Mouse (Mus musculus) heart, embryonic 12.5 days (tissue): ENCODE measurements around the gene Vrtn. TPM values are rescaled to one million over a fixed set of nuclear protein-coding genes. Genes with fewer than 3 reads are reported as not detected.

Experiments used
- ATAC-seq: fragments of 200-750 bp; cut with Nextera tagmentation; 2 replicates; pipeline ENCODE4 v1.8.0; 2017; ENCODE audit warnings: moderate TSS enrichment, moderate library complexity; ENCODE audit not compliant: insufficient number of reproducible peaks, low FRiP score
- H3K27ac ChIP-seq: fragments of 300-500 bp; sonication (generic); 2 replicates; pipeline ENCODE4 v1.5.1; 2016; ENCODE audit warnings: mild to moderate bottlenecking, moderate library complexity; ENCODE audit not compliant: poor library complexity, severe bottlenecking
- H3K27me3 ChIP-seq: fragments of 300-500 bp; sonication (generic); replicated peaks from 2 replicates; pipeline ENCODE4 v1.6.1; 2016; ENCODE audit warnings: mild to moderate bottlenecking, moderate library complexity
- H3K36me3 ChIP-seq: fragments of 300-500 bp; sonication (generic); 2 replicates; pipeline ENCODE4 v1.6.1; 2016; ENCODE audit warnings: mild to moderate bottlenecking, moderate library complexity
- H3K4me1 ChIP-seq: fragments of 300-500 bp; sonication (generic); replicated peaks from 2 replicates; pipeline ENCODE4 v1.6.1; 2016; ENCODE audit warnings: mild to moderate bottlenecking
- H3K4me2 ChIP-seq: fragments of 300-500 bp; sonication (generic); 2 replicates; pipeline ENCODE4 v1.6.1; 2016; ENCODE audit warnings: mild to moderate bottlenecking, moderate library complexity
- H3K4me3 ChIP-seq: fragments of 300-500 bp; sonication (generic); 2 replicates; pipeline ENCODE4 v1.5.1; 2016; ENCODE audit warnings: mild to moderate bottlenecking
- H3K9ac ChIP-seq: fragments of 300-500 bp; sonication (generic); 2 replicates; pipeline ENCODE4 v1.6.1; 2016; ENCODE audit warnings: mild to moderate bottlenecking, moderate library complexity
- H3K9me3 ChIP-seq: fragments of 300-500 bp; sonication (generic); replicated peaks from 2 replicates; pipeline ENCODE4 v1.6.1; 2016; ENCODE audit warnings: mild to moderate bottlenecking, moderate library complexity
- WGBS: fragments of 180-500 bp; shearing (Covaris S2); methylation state at CpG from one replicate; pipeline ENCODE4 v1.1.7; 2016; 5-methylcytosine and 5-hydroxymethylcytosine counted together
- polyA plus RNA-seq: library from polyadenylated mRNA; unstranded; fragments of >200 nt; fragmentation: Nextera tagmentation; extraction: Ambion mirVana; gene quantifications from 2 replicates; pipeline ENCODE4 v1.2.1, GENCODE M21; 2016

Gene Vrtn
- polyA plus RNA-seq, 1 experiment from 2014 or later, result not detected

DNA sequence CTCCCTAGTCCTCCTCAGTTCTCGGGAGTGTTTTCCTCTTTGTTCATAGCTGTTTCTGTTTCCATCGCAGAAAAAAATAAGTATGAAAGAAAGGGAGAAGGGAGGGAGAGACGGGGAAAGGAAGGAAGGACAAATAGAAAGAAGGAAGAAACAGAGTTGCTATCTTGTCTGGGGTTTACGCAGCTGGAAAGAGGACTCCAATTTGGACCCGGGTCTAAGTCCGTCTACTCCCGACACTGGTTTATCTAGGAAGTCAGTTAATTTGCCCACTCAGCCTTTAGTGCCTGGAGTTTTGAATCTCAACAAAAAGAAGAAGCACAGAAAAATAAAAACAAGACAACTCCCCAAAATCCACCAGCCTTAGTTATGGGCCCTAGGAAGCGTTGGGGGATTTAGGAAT, 16.2 kb upstream of the Vrtn start:
- Histone ChIP-seq H3K27me3 (peaks cover 15% of the 10 kb centered on the region), H3K4me2 (no peak overlapping the region), H3K4me3 (no peak overlapping the region), H3K9me3 (no peaks in the 10 kb centered on the region), H3K27ac (no peak overlapping the region), H3K36me3 (no peaks in the 10 kb centered on the region), H3K9ac (no peak overlapping the region), H3K4me1 (0 out of 2 replicates have a peak, but pooled peaks cover 4% of the 10 kb centered on the region)
- ATAC-seq, result no peak
- 24% methylated on average over 8 of the region's 8 CpGs for WGBS

DNA sequence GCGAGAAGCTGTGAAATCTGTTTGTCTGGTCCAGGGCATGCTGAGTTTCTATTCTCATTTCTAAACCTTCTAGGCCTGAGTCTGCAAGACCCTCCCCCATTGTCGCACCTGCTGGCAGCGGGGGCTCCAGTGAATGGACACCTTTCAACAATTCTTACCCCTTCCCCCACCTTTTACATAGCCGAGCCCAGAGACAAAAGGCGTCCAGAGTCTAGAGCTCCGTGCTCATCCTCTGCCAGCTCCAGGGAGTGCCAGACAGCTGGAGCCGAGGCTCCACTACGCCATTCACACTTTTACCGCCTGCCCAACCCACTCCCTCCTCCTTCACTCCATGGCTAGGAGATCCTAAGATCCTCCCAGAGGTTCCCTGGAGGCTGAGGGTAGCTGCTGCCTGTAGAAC, 15.7 kb upstream of the Vrtn start:
- no peak overlapping the region for H3K27ac ChIP-seq
- no peaks in the 10 kb centered on the region for H3K36me3 ChIP-seq
- ATAC-seq, result no peak
- 0 out of 2 replicates have a peak, but pooled peaks cover 4% of the 10 kb centered on the region for H3K4me1 ChIP-seq
- H3K9ac ChIP-seq, result no peak overlapping the region
- 6% methylated on average over 9 of the region's 9 CpGs for WGBS
- peak overlapping the region; percentile 23 for H3K4me2 ChIP-seq
- no peaks in the 10 kb centered on the region for H3K9me3 ChIP-seq
- H3K27me3 ChIP-seq, result peaks cover 15% of the 10 kb centered on the region
- no peak overlapping the region for H3K4me3 ChIP-seq

DNA sequence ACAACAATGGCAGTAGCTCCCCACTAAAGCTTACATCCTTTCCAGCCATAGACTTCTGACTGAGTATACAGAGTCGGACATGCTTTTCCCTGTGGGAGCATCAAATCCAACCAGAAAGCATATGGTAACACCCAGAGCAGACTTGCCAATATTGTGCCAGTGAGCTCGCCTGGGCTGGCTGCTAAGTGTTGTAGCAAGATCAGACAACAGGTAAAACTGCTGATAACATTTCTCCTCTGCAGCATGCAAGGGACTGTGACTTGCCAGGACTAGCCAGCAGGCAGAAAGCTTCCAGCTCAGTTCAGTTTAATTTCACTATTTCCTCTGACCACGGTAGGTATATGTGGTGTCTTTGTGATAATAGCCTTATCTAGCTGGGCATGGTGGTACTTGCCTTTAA, 9.0 kb upstream of the Vrtn start:
- 51% methylated on average over 3 of the region's 3 CpGs for WGBS
- Histone ChIP-seq H3K27me3 (no peaks in the 10 kb centered on the region), H3K4me3 (no peak overlapping the region), H3K27ac (no peak overlapping the region), H3K36me3 (no peaks in the 10 kb centered on the region), H3K9ac (no peak overlapping the region), H3K9me3 (no peaks in the 10 kb centered on the region), H3K4me1 (no peaks in the 10 kb centered on the region), H3K4me2 (no peak overlapping the region)
- no peak for ATAC-seq

DNA sequence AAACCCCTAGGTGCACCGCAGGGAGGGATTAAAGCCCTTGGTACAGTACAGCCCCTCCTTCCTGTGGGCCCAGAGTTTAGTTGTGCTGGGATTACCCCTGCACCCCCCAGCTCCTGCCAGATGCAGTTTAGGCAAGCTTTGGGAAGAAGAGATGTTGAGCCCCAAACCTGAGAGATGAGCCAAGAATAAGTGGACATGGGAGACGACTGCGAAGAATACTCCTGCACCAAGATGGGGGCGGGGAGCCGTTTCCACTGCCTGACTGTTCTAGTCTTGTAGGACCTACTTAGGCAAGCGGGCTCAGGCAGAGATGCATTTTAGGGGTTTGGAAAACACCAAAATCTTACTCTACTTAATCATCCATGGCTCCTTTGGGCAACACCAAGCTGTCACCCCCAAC, 566 bp upstream of the Vrtn start:
- Histone ChIP-seq H3K36me3 (no peaks in the 10 kb centered on the region), H3K9me3 (no peaks in the 10 kb centered on the region), H3K4me2 (no peak overlapping the region), H3K4me3 (no peak overlapping the region), H3K27me3 (peaks cover 56% of the 10 kb centered on the region), H3K9ac (no peak overlapping the region), H3K4me1 (peaks cover 13% of the 10 kb centered on the region), H3K27ac (no peak overlapping the region)
- WGBS, result 11% methylated on average over 6 of the region's 6 CpGs
- no peak for ATAC-seq

DNA sequence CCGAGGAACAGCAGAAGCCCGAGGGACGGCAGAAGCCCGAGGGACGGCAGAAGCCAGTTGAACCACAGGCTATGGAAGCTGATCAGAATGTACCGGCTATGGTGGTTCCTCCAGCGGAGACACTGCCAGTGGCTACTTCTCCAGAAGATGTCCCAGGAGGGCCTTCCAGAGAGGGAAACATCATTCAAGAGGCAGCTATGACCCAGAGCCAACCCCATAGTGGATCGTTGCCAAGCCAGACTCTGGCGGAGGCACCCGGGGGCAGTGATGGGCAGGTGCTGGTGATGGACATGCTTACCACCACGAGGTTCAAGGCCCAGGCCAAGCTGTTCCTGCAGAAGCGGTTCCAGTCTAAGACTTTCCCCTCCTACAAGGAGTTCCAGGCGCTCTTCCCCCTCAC, 9.4 kb downstream of the Vrtn start:
- no peak for ATAC-seq
- no peak overlapping the region for H3K4me3 ChIP-seq
- H3K4me2 ChIP-seq, result no peak overlapping the region
- H3K27me3 ChIP-seq, result peaks cover 19% of the 10 kb centered on the region
- no peaks in the 10 kb centered on the region for H3K9me3 ChIP-seq
- WGBS, result 79% methylated on average over 13 of the region's 13 CpGs
- H3K27ac ChIP-seq, result no peak overlapping the region
- no peaks in the 10 kb centered on the region for H3K4me1 ChIP-seq
- H3K36me3 ChIP-seq, result no peaks in the 10 kb centered on the region
- H3K9ac ChIP-seq, result no peak overlapping the region

DNA sequence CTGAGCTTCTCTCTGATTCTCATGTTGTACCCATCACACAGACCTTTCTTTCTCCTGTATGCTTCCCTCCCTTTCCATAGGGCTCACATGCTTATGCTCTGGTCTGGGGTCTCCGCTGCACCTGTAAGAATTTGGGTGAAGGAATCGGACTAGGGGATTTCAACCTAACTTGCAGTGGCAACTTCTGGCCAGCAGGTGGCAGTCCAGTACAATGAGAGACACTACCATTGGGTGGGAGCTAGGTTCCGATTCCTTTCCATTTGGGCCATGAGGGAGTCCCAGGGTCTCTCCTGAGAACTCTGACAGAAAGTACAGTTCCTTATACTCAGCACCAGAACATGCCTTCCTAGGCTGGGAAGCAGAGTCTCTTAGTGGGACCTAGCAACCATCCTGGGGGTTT, 13.1 kb downstream of the Vrtn start:
- Histone ChIP-seq H3K4me2 (no peak overlapping the region), H3K27me3 (peaks cover 18% of the 10 kb centered on the region), H3K9me3 (no peaks in the 10 kb centered on the region), H3K36me3 (no peaks in the 10 kb centered on the region), H3K9ac (no peak overlapping the region), H3K4me3 (no peak overlapping the region), H3K4me1 (no peaks in the 10 kb centered on the region), H3K27ac (no peak overlapping the region)
- WGBS, result 19% methylated on average over 3 of the region's 3 CpGs
- no peak for ATAC-seq

DNA sequence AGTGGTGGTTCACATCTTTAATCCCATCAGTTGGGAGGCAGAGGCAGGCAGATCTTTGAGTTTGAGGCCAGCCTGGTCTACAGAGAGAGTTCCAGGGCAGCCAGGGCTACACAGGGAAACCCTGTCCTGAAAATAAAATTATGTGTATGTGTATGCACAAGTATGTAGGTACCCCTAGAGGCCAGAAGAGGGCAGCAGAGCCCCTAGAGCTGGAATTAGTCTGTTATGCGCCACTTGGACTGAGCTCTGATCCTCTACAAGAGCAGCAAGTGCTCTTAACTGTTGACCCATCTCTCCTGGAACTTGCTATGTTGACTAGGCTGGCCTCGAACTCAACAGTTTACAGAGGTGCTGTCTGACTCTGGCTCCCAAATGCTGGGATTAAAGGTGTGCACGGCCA, 29.7 kb downstream of the Vrtn start:
- 85% methylated on average over 3 of the region's 3 CpGs for WGBS
- H3K4me2 ChIP-seq, result no peak overlapping the region
- no peaks in the 10 kb centered on the region for H3K36me3 ChIP-seq
- H3K9ac ChIP-seq, result no peak overlapping the region
- no peak overlapping the region for H3K4me3 ChIP-seq
- H3K27me3 ChIP-seq, result peaks cover 14% of the 10 kb centered on the region
- peaks cover 7% of the 10 kb centered on the region for H3K4me1 ChIP-seq
- no peak for ATAC-seq
- no peak overlapping the region for H3K27ac ChIP-seq
- H3K9me3 ChIP-seq, result peaks cover 4% of the 10 kb centered on the region

DNA sequence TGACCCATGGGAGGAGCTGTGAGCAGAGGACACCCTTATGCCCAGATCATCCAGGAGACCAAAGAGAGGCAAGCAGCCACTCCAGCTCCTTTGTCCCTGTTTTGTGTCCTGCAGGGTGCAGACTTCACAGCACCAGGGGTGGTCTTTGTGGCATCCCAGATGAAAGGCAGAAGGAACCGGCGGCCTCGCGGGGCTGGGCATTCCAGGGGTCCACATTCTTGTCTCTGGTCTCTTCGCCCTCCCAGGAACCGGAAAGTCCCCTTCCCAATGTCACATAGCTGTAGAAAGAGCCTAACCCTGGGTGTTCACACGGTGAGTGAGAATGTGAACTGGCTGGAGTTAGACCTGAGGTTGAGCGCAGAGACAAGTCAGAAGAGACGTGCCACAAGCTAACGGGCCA, 30.8 kb downstream of the Vrtn start:
- H3K27ac ChIP-seq, result no peak overlapping the region
- 0 out of 2 replicates have a peak overlapping the region, but pooled peaks have one; percentile 9 for H3K4me2 ChIP-seq
- H3K9me3 ChIP-seq, result peaks cover 4% of the 10 kb centered on the region
- H3K36me3 ChIP-seq, result no peaks in the 10 kb centered on the region
- H3K27me3 ChIP-seq, result peaks cover 14% of the 10 kb centered on the region
- no peak overlapping the region for H3K9ac ChIP-seq
- 12% methylated on average over 10 of the region's 10 CpGs for WGBS
- H3K4me1 ChIP-seq, result peaks cover 7% of the 10 kb centered on the region
- no peak for ATAC-seq
- H3K4me3 ChIP-seq, result no peak overlapping the region

DNA sequence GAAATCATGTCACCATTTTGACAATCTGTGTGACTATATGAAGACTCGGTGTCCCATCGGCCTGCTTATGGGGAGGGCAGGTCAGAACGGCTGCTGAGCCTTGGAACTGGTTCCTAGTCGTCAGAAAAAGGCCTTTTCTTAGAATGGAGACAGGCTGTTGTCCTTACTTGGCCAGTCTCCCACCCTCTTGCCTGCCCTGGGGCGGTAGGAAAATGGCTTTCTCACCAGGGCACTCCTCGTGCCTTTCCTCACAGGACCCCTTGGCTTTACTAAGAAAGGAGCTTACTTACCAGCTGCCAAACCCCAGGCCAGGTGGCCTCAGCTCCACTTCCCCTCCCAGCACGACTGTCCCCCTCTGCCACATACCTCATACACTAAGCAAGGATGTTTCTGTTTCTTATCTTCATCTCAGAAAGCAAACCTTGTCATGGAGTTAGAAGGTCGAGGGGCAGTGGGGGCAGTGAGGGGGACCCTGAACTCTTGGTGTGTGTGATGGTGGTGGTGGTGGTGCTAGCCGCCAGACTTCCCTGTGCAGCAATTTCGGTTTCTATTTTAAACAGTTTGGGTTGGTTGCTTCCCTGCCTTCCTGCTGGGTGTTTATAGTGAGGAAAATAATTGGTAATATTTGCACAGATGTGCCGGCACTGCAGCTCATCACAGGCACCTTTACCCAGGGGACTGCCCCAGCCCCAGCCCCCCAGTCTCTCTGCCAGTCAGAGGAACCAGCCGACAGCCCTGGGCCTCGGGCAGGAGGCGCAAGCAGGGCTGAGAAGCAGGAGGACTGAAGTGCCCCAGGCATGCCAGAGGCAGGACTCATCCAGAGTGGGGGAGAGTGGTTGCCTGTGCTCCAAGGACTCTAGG, 34.1 kb downstream of the Vrtn start:
- Histone ChIP-seq H3K9me3 (peaks cover 4% of the 10 kb centered on the region), H3K9ac (no peak overlapping the region), H3K27me3 (peaks cover 24% of the 10 kb centered on the region), H3K36me3 (no peaks in the 10 kb centered on the region), H3K4me1 (peaks cover 7% of the 10 kb centered on the region), H3K4me3 (no peak overlapping the region), H3K27ac (no peak overlapping the region), H3K4me2 (no peak overlapping the region)
- WGBS, result 38% methylated on average over 14 of the region's 14 CpGs
- ATAC-seq, result no peak

DNA sequence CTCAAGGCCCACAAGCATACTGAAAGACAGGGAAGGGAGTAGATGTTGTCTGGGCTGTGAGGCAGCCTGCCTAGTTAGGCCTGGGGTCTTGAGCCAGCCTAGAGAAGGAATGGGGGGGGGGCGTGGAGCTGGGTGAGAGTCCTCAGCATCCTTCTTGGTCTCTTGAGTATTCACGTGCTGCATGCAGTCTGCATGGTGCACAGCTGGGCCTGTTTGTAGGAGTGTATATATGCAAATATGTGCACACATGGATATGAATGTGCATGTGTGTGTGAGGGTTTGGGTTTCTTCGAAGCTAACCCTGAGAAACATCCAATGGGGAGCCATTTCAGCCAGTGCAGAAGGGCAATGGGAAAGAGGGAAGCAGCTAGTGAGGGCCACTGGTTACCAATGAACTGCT, 35.2 kb downstream of the Vrtn start:
- Histone ChIP-seq H3K27ac (no peak overlapping the region), H3K27me3 (peaks cover 27% of the 10 kb centered on the region), H3K9me3 (no peaks in the 10 kb centered on the region), H3K4me1 (peaks cover 7% of the 10 kb centered on the region), H3K36me3 (no peaks in the 10 kb centered on the region), H3K9ac (no peak overlapping the region), H3K4me2 (no peak overlapping the region), H3K4me3 (no peak overlapping the region)
- 82% methylated on average over 3 of the region's 3 CpGs for WGBS
- no peak for ATAC-seq

DNA sequence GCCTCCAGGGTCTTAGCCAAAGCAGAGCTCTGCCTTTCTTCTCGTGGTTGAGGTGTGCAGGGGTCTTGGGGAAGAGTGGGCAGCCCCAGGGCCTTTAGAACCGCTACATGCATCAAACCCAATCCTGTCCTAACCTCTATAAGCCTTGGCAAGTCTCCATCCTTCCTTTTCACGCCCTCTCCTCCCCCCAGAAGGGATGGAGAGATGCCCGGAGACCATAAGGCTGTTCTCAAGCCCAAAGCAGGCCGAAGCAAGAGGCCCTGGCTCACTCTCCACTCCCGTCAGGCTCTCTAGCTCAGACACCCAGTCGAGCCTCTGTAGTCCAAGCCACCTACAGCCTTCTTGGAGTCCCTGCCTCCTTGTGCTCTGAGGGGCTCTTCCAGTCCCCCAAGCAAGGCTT, 43.8 kb downstream of the Vrtn start:
- H3K27ac ChIP-seq, result no peak overlapping the region
- 66% methylated on average over 7 of the region's 7 CpGs for WGBS
- H3K4me3 ChIP-seq, result no peak overlapping the region

DNA sequence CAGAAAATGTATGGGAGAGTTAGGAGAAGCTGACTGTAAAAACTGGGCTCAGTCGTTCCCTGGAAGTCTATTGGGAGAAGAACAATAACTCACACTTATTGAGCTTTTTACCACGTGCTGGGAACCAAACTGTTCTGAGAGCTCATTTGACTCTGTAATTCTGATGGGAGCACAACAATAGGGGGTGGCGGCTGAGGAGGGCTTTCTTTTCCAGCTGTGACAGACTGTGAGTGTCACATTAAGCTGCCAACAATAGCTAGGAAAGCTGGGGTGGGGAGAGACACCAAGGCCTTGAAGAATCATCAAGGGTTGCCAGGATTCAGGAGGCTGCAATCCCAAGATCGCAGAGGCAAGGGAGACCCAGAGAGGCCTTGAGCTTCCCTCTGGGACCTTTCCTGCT, 45.4 kb downstream of the Vrtn start:
- 49% methylated on average over 4 of the region's 4 CpGs for WGBS
- no peaks in the 10 kb centered on the region for H3K4me1 ChIP-seq
- H3K9ac ChIP-seq, result no peak overlapping the region
- no peak overlapping the region for H3K4me3 ChIP-seq
- H3K27me3 ChIP-seq, result peaks cover 11% of the 10 kb centered on the region
- H3K9me3 ChIP-seq, result no peaks in the 10 kb centered on the region
- no peaks in the 10 kb centered on the region for H3K36me3 ChIP-seq
- no peak overlapping the region for H3K27ac ChIP-seq
- no peak overlapping the region for H3K4me2 ChIP-seq
- ATAC-seq, result no peak

More for the DNA sequence above, 43.8 kb downstream of the Vrtn start:
- H3K36me3 ChIP-seq, result no peaks in the 10 kb centered on the region
- H3K9me3 ChIP-seq, result no peaks in the 10 kb centered on the region
- peaks cover 18% of the 10 kb centered on the region for H3K27me3 ChIP-seq
- no peak overlapping the region for H3K9ac ChIP-seq
- no peak for ATAC-seq
- no peak overlapping the region for H3K4me2 ChIP-seq
- H3K4me1 ChIP-seq, result no peaks in the 10 kb centered on the region
